Mouse (Mus musculus) layer of hippocampus, adult 2 months (tissue): ENCODE measurements at regions not wholly inside any gene's neighbourhood (a gene's known extent, or its start where the extent isn't known, plus 50 kb on each side); places are given as distances from the start of the nearest gene placed in this dataset.
"Not testable (repeated sequence)": the region's sequence is repeated elsewhere in the genome, so short reads cannot be mapped to it uniquely, and the experiment has no call there.

Experiments used
- DNase-seq, 2 experiments: peaks; one replicate each; pipeline ENCODE4 v3.0.0; 2022; ENCODE audit warnings: low spot score in 2 of 2
- H3K27ac ChIP-seq: fragments of 200-600 bp; 2 replicates; pipeline ENCODE4 v1.8.1; 2022
- H3K4me3 ChIP-seq: fragments of 200-600 bp; 2 replicates; pipeline ENCODE4 v1.8.1; 2022; ENCODE audit warnings: mild to moderate bottlenecking
- CTCF ChIP-seq: fragments of 200-600 bp; conservative IDR thresholded peaks from 2 replicates; pipeline ENCODE4 v1.8.1; 2022; ENCODE audit warnings: antibody characterized with exemption, mild to moderate bottlenecking, moderate library complexity

DNA sequence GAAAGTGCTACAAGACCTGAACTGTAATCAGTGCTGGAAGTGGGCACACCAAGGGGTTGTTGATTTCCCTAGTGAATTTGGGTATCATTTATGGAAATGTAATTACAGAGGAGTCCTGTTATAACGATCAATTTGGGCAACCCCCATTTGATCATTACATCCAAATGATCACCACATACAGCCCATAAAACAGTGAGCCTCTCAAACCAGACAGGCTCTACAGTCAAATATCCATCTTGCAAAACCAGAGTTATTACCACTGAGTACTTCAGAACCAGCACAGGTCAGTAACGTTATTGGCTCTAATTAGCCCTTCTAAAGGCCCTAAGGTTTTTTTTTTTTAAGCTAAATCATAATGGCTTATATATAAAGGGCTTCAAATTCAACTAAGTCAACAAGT is 934.4 kb downstream of the Ttll7 start:
- no peak for DNase-seq
- H3K4me3 ChIP-seq = no peak overlapping the region
- TF ChIP-seq CTCF = no peak
- no peak overlapping the region for H3K27ac ChIP-seq

- no peak for TF ChIP-seq CTCF
- Histone ChIP-seq H3K27ac (no peak overlapping the region), H3K4me3 (no peak overlapping the region)
- DNase-seq = no peak
Measured at GRCm38 (mm10) chr3:147750842-147751191, 898.6 kb downstream of the Ttll7 start.

DNA sequence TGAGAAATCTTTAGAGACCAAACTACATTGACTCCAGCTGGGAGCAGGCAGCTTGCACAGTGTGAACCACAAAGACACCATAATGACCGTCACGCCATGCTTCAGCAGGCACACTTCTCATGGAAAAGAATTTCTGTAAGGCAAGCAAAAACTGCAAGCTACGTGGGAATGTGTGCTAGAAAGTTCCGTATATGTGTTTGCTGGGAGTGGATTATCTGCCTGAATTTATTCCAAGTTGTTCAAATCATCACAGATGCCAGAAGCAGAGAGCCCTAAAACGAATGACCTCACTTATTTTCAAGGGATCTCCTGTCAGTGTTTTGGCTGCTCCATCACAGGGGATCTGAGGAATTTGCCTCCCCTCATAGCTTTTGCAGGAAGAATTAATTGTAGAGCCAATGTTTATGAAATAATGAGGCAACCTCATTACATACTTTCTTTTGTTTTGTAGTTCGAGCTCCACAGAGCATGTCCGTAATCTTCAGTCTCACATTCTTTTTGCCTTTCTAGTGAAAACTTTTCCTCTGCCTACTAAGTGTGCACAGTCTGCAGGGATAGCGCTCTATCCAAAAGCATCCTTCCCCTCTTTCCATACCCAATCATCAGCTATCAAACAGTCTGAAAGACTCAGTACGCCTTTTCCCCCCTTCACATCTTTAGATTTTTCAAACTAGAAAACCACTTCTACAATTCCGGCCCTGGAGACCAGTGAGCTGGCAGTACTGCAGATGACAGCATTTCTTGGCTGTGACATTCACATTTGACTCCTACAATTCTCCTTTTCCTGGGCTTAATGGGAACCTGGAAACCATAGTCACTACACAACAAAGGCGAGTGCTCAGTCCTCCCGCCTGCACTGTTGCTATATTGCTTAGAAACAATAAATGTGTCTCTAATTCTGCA is 898.0 kb downstream of the Ttll7 start:
- H3K4me3 ChIP-seq = no peak overlapping the region
- DNase-seq = no peak
- TF ChIP-seq CTCF = no peak
- no peak overlapping the region for H3K27ac ChIP-seq

DNA sequence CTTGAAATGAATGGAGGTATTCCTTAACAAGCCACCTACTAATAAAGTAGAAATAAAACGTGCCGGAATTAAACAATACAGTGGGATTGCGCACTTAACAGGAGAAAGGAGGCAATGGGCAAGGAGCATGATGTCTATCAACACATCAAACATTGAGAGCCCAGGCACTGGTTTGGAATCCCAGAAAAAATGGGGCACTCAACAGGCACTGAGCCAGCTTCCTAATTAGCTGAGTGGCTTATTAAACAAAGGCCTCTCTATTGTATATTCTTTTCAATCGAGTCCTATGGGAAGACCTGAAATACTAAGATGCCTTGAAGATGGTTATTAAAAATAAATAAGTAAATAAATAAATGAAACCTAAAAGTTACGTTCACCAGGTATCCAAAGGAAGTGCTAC is 897.3 kb downstream of the Ttll7 start:
- TF ChIP-seq CTCF = no peak
- no peak overlapping the region for H3K27ac ChIP-seq
- no peak for DNase-seq

GRCm38 (mm10) chr3:147736673-147737439 is 884.7 kb downstream of the Ttll7 start:
- no peak overlapping the region for H3K27ac ChIP-seq
- no peak overlapping the region for H3K4me3 ChIP-seq
- DNase-seq = no peak
- TF ChIP-seq CTCF = peak; percentile 68

More for the DNA sequence above, 897.3 kb downstream of the Ttll7 start:
- H3K4me3 ChIP-seq = no peak overlapping the region

GRCm38 (mm10) chr3:147716391-147716790 is 864.2 kb downstream of the Ttll7 start:
- no peak overlapping the region for H3K27ac ChIP-seq
- TF ChIP-seq CTCF = no peak
- no peak for DNase-seq
- no peak overlapping the region for H3K4me3 ChIP-seq

DNA sequence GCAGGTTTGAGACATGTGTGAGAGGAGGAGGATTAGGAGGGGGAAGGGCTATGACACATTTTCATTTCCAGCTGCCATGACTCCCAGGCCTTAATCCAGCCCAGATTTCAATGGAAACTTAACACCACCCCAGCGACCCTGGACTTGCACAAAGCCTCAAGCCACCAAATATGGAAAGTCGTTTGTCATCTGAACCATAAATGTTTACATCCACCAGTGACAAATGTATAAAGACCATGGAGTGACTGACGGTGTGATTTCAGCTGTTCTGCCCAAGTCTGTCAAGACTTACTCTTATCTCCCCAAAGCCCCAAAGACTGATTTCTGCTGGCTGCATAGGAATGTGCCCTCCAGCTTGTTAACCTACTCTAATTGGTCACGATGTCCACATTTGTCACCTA is 855.2 kb downstream of the Ttll7 start:
- DNase-seq = no peak
- Histone ChIP-seq H3K4me3 (no peak overlapping the region), H3K27ac (no peak overlapping the region)
- no peak for TF ChIP-seq CTCF

- DNase-seq = no peak
- no peak for TF ChIP-seq CTCF
- Histone ChIP-seq H3K4me3 (no peak overlapping the region), H3K27ac (no peak overlapping the region)
Measured at GRCm38 (mm10) chr3:147683730-147684129, 831.6 kb downstream of the Ttll7 start.

DNA sequence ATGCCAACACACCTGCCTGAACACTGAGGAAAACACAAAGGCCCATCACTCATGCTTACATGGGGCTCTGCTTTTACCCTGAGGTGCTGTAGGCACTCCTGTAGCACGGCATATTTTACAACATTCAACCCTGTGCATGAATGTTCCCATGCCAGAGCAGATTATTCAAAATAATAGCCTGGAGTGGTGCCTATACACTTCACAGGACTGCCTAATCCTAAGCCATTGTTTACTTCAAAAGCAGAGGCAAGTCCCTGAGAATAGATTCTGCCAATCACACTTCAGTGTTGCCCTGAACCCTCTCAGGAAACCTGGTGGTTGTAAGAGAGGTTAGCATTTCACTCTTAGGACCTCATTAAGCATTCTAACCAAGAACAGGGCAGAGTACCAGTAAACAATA is 828.1 kb downstream of the Ttll7 start:
- H3K27ac ChIP-seq = no peak overlapping the region
- H3K4me3 ChIP-seq = no peak overlapping the region
- TF ChIP-seq CTCF = no peak
- DNase-seq = no peak

DNA sequence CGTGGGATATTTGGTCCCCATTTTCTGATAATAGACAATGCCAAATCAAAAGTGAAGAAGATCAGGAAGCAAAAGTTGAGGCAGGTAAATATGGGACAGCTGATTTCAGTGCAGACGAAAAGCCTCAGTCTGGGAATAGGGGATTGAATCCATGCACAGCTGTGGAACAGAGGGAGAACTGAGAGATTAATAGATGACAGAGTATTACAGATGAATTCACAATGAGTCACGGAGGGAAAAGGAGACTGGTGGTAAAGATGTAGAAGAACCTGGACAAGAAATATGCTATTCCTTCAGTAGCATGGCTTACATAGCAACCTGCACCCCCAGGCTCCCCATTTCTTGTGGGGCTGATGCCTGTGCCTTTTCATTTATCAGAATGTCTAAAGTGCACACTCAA is 810.4 kb downstream of the Ttll7 start:
- H3K4me3 ChIP-seq = no peak overlapping the region
- DNase-seq = no peak
- no peak for TF ChIP-seq CTCF
- no peak overlapping the region for H3K27ac ChIP-seq

DNA sequence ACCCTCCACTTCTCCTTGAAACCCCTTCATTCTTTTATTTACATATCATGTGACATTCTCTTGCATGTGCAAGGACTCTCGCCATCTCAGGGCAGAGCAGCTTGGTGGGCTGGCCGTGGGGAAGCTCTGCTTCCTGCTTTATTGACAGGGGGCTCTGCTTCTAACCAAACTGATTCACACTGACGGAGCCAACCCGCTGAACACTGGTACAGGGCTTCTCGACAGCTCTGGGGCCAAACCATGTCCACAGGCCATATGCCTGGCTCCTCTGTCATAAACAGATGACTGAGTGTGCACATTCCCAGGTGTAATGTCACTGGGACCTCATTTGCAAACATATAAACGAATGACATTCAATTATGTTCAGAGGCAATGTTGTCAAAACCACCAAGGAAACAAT is 800.7 kb downstream of the Ttll7 start:
- H3K27ac ChIP-seq = no peak overlapping the region
- no peak for TF ChIP-seq CTCF
- DNase-seq = no peak
- H3K4me3 ChIP-seq = no peak overlapping the region

- H3K27ac ChIP-seq, H3K4me3 ChIP-seq, DNase-seq: not testable (repeated sequence)
Measured at GRCm38 (mm10) chr3:147635486-147635885, 783.3 kb downstream of the Ttll7 start.

- H3K4me3 ChIP-seq = no peak overlapping the region
- DNase-seq = no peak
- no peak for TF ChIP-seq CTCF
- no peak overlapping the region for H3K27ac ChIP-seq
Measured at GRCm38 (mm10) chr3:147631151-147631550, 779.0 kb downstream of the Ttll7 start.
